Mouse (Mus musculus) testis, adult 2 months (tissue): ENCODE results near the gene Ceacam11. TPM values are rescaled to one million over a fixed set of nuclear protein-coding genes. Genes with fewer than 3 reads are reported as not detected.
"Not testable (repeated sequence)": the region's sequence is repeated elsewhere in the genome, so short reads cannot be mapped to it uniquely, and the experiment has no call there.

Experiments
- H3K27ac ChIP-seq: fragments of 200-500 bp; 2 replicates; pipeline ENCODE4 v1.5.1; 2012; ENCODE audit warnings: low read depth, low read length; ENCODE audit not compliant: control insufficient read depth, insufficient read depth
- H3K27me3 ChIP-seq: fragments of 200-500 bp; 2 replicates; pipeline ENCODE4 v1.6.1; 2012; ENCODE audit warnings: mild to moderate bottlenecking, low read length, moderate library complexity; ENCODE audit not compliant: control insufficient read depth, insufficient read depth
- H3K36me3 ChIP-seq: fragments of 200-500 bp; 2 replicates; pipeline ENCODE4 v1.6.1; 2012; ENCODE audit warnings: mild to moderate bottlenecking, low read length; ENCODE audit not compliant: control insufficient read depth, insufficient read depth
- H3K4me1 ChIP-seq: fragments of 200-500 bp; 2 replicates; pipeline ENCODE4 v1.6.1; 2012; ENCODE audit warnings: low read length; ENCODE audit not compliant: control insufficient read depth, insufficient read depth
- H3K4me3 ChIP-seq: fragments of 200-500 bp; 2 replicates; pipeline ENCODE4 v1.5.1; 2012; ENCODE audit warnings: low read depth, mild to moderate bottlenecking, low read length, moderate library complexity, mixed read lengths; ENCODE audit not compliant: control insufficient read depth
- CTCF ChIP-seq: fragments of 200-500 bp; IDR thresholded peaks from 2 replicates; pipeline ENCODE4 v1.5.1; 2012; ENCODE audit warnings: low read depth, mild to moderate bottlenecking, inconsistent platforms, low read length, moderate library complexity; ENCODE audit not compliant: control insufficient read depth, insufficient read depth, insufficient replicate concordance
- POLR2A ChIP-seq: fragments of 200-500 bp; IDR thresholded peaks from 2 replicates; pipeline ENCODE4 v1.6.1; 2012; ENCODE audit warnings: low read depth, mild to moderate bottlenecking, inconsistent platforms, low read length, moderate library complexity; ENCODE audit not compliant: control insufficient read depth
- polyA plus RNA-seq: library from polyadenylated mRNA; depleted of rRNA; stranded (reverse); fragments of >200 nt; gene quantifications from 2 replicates; pipeline ENCODE4 v1.2.3, GENCODE M21; 2012; rRNA removed

Gene Ceacam11
- polyA plus RNA-seq = not detected in 2 replicates

- H3K27ac ChIP-seq = no peak within 1 kb of the TSS
- H3K27me3 ChIP-seq = no peaks in the 10 kb centered on the region
- H3K36me3 ChIP-seq = no peaks in the 10 kb centered on the region
- TF ChIP-seq POLR2A (no peak), CTCF (no peak)
- H3K4me1 ChIP-seq = no peaks in the 10 kb centered on the region
- H3K4me3 ChIP-seq = no peak within 1 kb of the TSS
These were observed at the start of gene Ceacam11 for GRCm38 (mm10) chr7:17971824-17972223. Gene Ceacam11, plus strand, starts transcription at chr7:17972124.

- H3K36me3 ChIP-seq, H3K27me3 ChIP-seq, H3K27ac ChIP-seq, H3K4me1 ChIP-seq, H3K4me3 ChIP-seq: not testable (repeated sequence)
These were observed 29.2 kb downstream of the Ceacam11 start for GRCm38 (mm10) chr7:18001131-18001530.

- Histone ChIP-seq H3K27me3 (no peaks in the 10 kb centered on the region), H3K36me3 (no peaks in the 10 kb centered on the region), H3K4me3 (no peak within 1 kb of the TSS), H3K27ac (no peak within 1 kb of the TSS), H3K4me1 (no peaks in the 10 kb centered on the region)
- TF ChIP-seq POLR2A (no peak), CTCF (no peak)
These were observed 37.7 kb downstream of the Ceacam11 start, which contains the start of gene Ceacam13 for GRCm38 (mm10) chr7:18009589-18009988. Gene Ceacam13, plus strand, starts transcription at chr7:18009889.

Other genes with a start within 250 kb of the Ceacam11 start
- not detected in 2 replicates for gene Ceacam14, start 159.5 kb upstream of the Ceacam11 start, polyA plus RNA-seq
- not detected in 2 replicates for gene Gm5155, start 100.4 kb upstream of the Ceacam11 start, polyA plus RNA-seq
- not detected in 2 replicates for gene Ceacam13, start 37.8 kb downstream of the Ceacam11 start, polyA plus RNA-seq
- gene Ceacam12, start 93.8 kb downstream of the Ceacam11 start, polyA plus RNA-seq = not detected in 2 replicates
- not detected in 2 replicates for gene Igfl3, start 204.4 kb downstream of the Ceacam11 start, polyA plus RNA-seq